Mouse (Mus musculus) thymus, adult 2 months (tissue): ENCODE results near the gene St8sia1.

Experiments
- CTCF ChIP-seq: fragments of 200-500 bp; IDR thresholded peaks from 2 replicates; pipeline ENCODE4 v1.5.1; 2012; ENCODE audit warnings: mild to moderate bottlenecking, control low read depth, low read length, moderate library complexity, borderline replicate concordance; ENCODE audit not compliant: control insufficient read depth, poor library complexity, insufficient read depth; ENCODE audit errors: extremely low read depth
- POLR2A ChIP-seq: fragments of 200-500 bp; IDR thresholded peaks from 2 replicates; pipeline ENCODE4 v1.6.1; 2012; ENCODE audit warnings: mild to moderate bottlenecking, low read length, control low read depth, moderate library complexity; ENCODE audit not compliant: control insufficient read depth, poor library complexity, insufficient read depth; ENCODE audit errors: extremely low read depth

GRCm38 (mm10) chr6:142873795-142874563, 90.3 kb downstream of the St8sia1 start:
- no peak for TF ChIP-seq CTCF
- no peak for TF ChIP-seq POLR2A
